Mouse (Mus musculus) embryonic facial prominence, embryonic 10.5 days (tissue): ENCODE results near the gene Mdm2. TPM values are rescaled to one million over a fixed set of nuclear protein-coding genes. Genes with fewer than 3 reads are reported as not detected.
"Not testable (repeated sequence)": the region's sequence is repeated elsewhere in the genome, so short reads cannot be mapped to it uniquely, and the experiment has no call there.

Experiments used
- DNase-seq: peaks from one replicate; pipeline ENCODE4 v3.0.0-alpha.2; 2017; ENCODE audit warnings: low spot score
- H3K27ac ChIP-seq: fragments of 300-500 bp; sonication (generic); replicated peaks from 2 replicates; pipeline ENCODE4 v1.5.1; 2016; ENCODE audit warnings: mild to moderate bottlenecking
- H3K27me3 ChIP-seq: fragments of 300-500 bp; sonication (generic); replicated peaks from 2 replicates; pipeline ENCODE4 v1.6.1; 2016; ENCODE audit warnings: low read depth, mild to moderate bottlenecking; ENCODE audit not compliant: poor library complexity, severe bottlenecking
- H3K36me3 ChIP-seq: fragments of 300-500 bp; sonication (generic); replicated peaks from 2 replicates; pipeline ENCODE4 v1.6.1; 2016; ENCODE audit warnings: mild to moderate bottlenecking, moderate library complexity
- H3K4me1 ChIP-seq: fragments of 300-500 bp; sonication (generic); 2 replicates; pipeline ENCODE4 v1.6.1; 2016
- H3K4me3 ChIP-seq: fragments of 300-500 bp; sonication (generic); 2 replicates; pipeline ENCODE4 v1.5.1; 2016; ENCODE audit warnings: mild to moderate bottlenecking, moderate library complexity
- H3K9me3 ChIP-seq: fragments of 300-500 bp; sonication (generic); 2 replicates; pipeline ENCODE4 v1.6.1; 2016; ENCODE audit warnings: mild to moderate bottlenecking
- WGBS: fragments of 180-500 bp; shearing (Covaris S2); methylation state at CpG from one replicate; pipeline ENCODE4 v1.1.7; 2016; 5-methylcytosine and 5-hydroxymethylcytosine counted together
- polyA plus RNA-seq: library from polyadenylated mRNA; unstranded; fragments of >200 nt; fragmentation: Nextera tagmentation; extraction: Ambion mirVana; gene quantifications from 2 replicates; pipeline ENCODE4 v1.2.1, GENCODE M21; 2016

Mdm2 gene
- polyA plus RNA-seq, 1 experiment from 2014 or later, result 58.9 TPM

- peaks cover 62% of the 10 kb centered on the region for H3K36me3 ChIP-seq
- not testable (repeated sequence) for H3K9me3 ChIP-seq
- 94% methylated on average over 12 of the region's 12 CpGs for WGBS
Measured at GRCm38 (mm10) chr10:117735396-117735795, 24.8 kb upstream of the Mdm2 start.

GRCm38 (mm10) chr10:117734104-117734852 is 23.7 kb upstream of the Mdm2 start:
- DNase-seq, result not testable (repeated sequence)
- H3K36me3 ChIP-seq, result peaks cover 51% of the 10 kb centered on the region

More at GRCm38 (mm10) chr10:117735396-117735795, 24.8 kb upstream of the Mdm2 start:
- not testable (repeated sequence) for DNase-seq, H3K4me3 ChIP-seq, H3K27me3 ChIP-seq, H3K4me1 ChIP-seq, H3K27ac ChIP-seq

GRCm38 (mm10) chr10:117733626-117734025 is 23.1 kb upstream of the Mdm2 start:
- not testable (repeated sequence) for H3K27me3 ChIP-seq, H3K4me1 ChIP-seq, H3K9me3 ChIP-seq, DNase-seq, H3K27ac ChIP-seq, H3K4me3 ChIP-seq
- 88% methylated on average over 8 of the region's 8 CpGs for WGBS
- H3K36me3 ChIP-seq, result peaks cover 45% of the 10 kb centered on the region

More at GRCm38 (mm10) chr10:117734104-117734852, 23.7 kb upstream of the Mdm2 start:
- H3K27ac ChIP-seq, H3K9me3 ChIP-seq, H3K4me3 ChIP-seq, H3K27me3 ChIP-seq, H3K4me1 ChIP-seq: not testable (repeated sequence)
- WGBS, result 84% methylated on average over 10 of the region's 10 CpGs

GRCm38 (mm10) chr10:117732962-117733592 is 22.5 kb upstream of the Mdm2 start:
- 87% methylated on average over 14 of the region's 14 CpGs for WGBS
- Histone ChIP-seq H3K4me1 (0 out of 2 replicates have a peak, but pooled peaks cover 3% of the 10 kb centered on the region), H3K36me3 (peaks cover 39% of the 10 kb centered on the region), H3K9me3 (no peaks in the 10 kb centered on the region), H3K4me3 (no peak overlapping the region), H3K27ac (no peak overlapping the region), H3K27me3 (no peaks in the 10 kb centered on the region)
- DNase-seq, result no peak

GRCm38 (mm10) chr10:117732184-117732583 is 21.6 kb upstream of the Mdm2 start:
- peaks cover 30% of the 10 kb centered on the region for H3K36me3 ChIP-seq
- WGBS, result 92% methylated on average over 5 of the region's 5 CpGs
- no peak overlapping the region for H3K4me3 ChIP-seq
- H3K27me3 ChIP-seq, result no peaks in the 10 kb centered on the region
- no peak for DNase-seq
- H3K4me1 ChIP-seq, result 0 out of 2 replicates have a peak, but pooled peaks cover 3% of the 10 kb centered on the region
- no peak overlapping the region for H3K27ac ChIP-seq
- no peaks in the 10 kb centered on the region for H3K9me3 ChIP-seq

GRCm38 (mm10) chr10:117731244-117732101 is 20.9 kb upstream of the Mdm2 start:
- Histone ChIP-seq H3K27me3 (no peaks in the 10 kb centered on the region), H3K4me3 (no peak overlapping the region), H3K9me3 (no peaks in the 10 kb centered on the region), H3K27ac (no peak overlapping the region), H3K36me3 (peaks cover 23% of the 10 kb centered on the region), H3K4me1 (0 out of 2 replicates have a peak, but pooled peaks cover 3% of the 10 kb centered on the region)
- peak; percentile 30 for DNase-seq
- WGBS, result 61% methylated on average over 15 of the region's 15 CpGs

- H3K27me3 ChIP-seq, result no peaks in the 10 kb centered on the region
- 0 out of 2 replicates have a peak, but pooled peaks cover 3% of the 10 kb centered on the region for H3K4me1 ChIP-seq
- H3K36me3 ChIP-seq, result peaks cover 16% of the 10 kb centered on the region
- H3K4me3 ChIP-seq, result no peak overlapping the region
- 94% methylated on average over 12 of the region's 12 CpGs for WGBS
- no peaks in the 10 kb centered on the region for H3K9me3 ChIP-seq
- no peak overlapping the region for H3K27ac ChIP-seq
- DNase-seq, result no peak
Measured at GRCm38 (mm10) chr10:117730637-117731203, 20.2 kb upstream of the Mdm2 start.

GRCm38 (mm10) chr10:117730140-117730539 is 19.6 kb upstream of the Mdm2 start:
- peaks cover 11% of the 10 kb centered on the region for H3K36me3 ChIP-seq
- H3K4me1 ChIP-seq, result 0 out of 2 replicates have a peak, but pooled peaks cover 3% of the 10 kb centered on the region
- WGBS, result 97% methylated on average over 7 of the region's 7 CpGs
- no peak overlapping the region for H3K27ac ChIP-seq
- H3K4me3 ChIP-seq, result no peak overlapping the region
- DNase-seq, result no peak
- H3K9me3 ChIP-seq, result no peaks in the 10 kb centered on the region
- H3K27me3 ChIP-seq, result no peaks in the 10 kb centered on the region

- H3K36me3 ChIP-seq, result peaks cover 10% of the 10 kb centered on the region
- H3K27ac ChIP-seq, result no peak overlapping the region
- no peaks in the 10 kb centered on the region for H3K27me3 ChIP-seq
- no peak for DNase-seq
- 74% methylated on average over 11 of the region's 11 CpGs for WGBS
- 0 out of 2 replicates have a peak, but pooled peaks cover 3% of the 10 kb centered on the region for H3K4me1 ChIP-seq
- no peak overlapping the region for H3K4me3 ChIP-seq
- no peaks in the 10 kb centered on the region for H3K9me3 ChIP-seq
Measured at GRCm38 (mm10) chr10:117729139-117729814, 18.7 kb upstream of the Mdm2 start.

GRCm38 (mm10) chr10:117728574-117728973 is 18.0 kb upstream of the Mdm2 start:
- WGBS, result 85% methylated on average over 5 of the region's 5 CpGs

GRCm38 (mm10) chr10:117727518-117728110 is 17.1 kb upstream of the Mdm2 start:
- no peaks in the 10 kb centered on the region for H3K9me3 ChIP-seq
- H3K36me3 ChIP-seq, result peaks cover 2% of the 10 kb centered on the region; the same call in 1 of the 2 replicates
- H3K27me3 ChIP-seq, result no peaks in the 10 kb centered on the region
- 85% methylated on average over 9 of the region's 9 CpGs for WGBS
- no peak for DNase-seq
- H3K4me3 ChIP-seq, result no peak overlapping the region
- 0 out of 2 replicates have a peak, but pooled peaks cover 3% of the 10 kb centered on the region for H3K4me1 ChIP-seq
- no peak overlapping the region for H3K27ac ChIP-seq

More at GRCm38 (mm10) chr10:117728574-117728973, 18.0 kb upstream of the Mdm2 start:
- H3K9me3 ChIP-seq, result no peaks in the 10 kb centered on the region
- DNase-seq, result no peak
- H3K4me1 ChIP-seq, result 0 out of 2 replicates have a peak, but pooled peaks cover 3% of the 10 kb centered on the region
- H3K4me3 ChIP-seq, result no peak overlapping the region
- no peaks in the 10 kb centered on the region for H3K27me3 ChIP-seq
- no peak overlapping the region for H3K27ac ChIP-seq
- peaks cover 10% of the 10 kb centered on the region for H3K36me3 ChIP-seq
